Mouse (Mus musculus) CH12.LX (cell line): ENCODE results near the gene Gm10192. TPM values are rescaled to one million over a fixed set of nuclear protein-coding genes. Genes with fewer than 3 reads are reported as not detected.
"Not testable (repeated sequence)": the region's sequence is repeated elsewhere in the genome, so short reads cannot be mapped to it uniquely, and the experiment has no call there.

ENCODE experiments used
- DNase-seq: peaks from one replicate; pipeline ENCODE4 v3.0.0-alpha.2; 2013; ENCODE audit errors: extremely low read depth
- H3K27ac ChIP-seq: 2 replicates; pipeline ENCODE4 v1.5.1; 2012; ENCODE audit warnings: low read depth, mild to moderate bottlenecking, control low read depth, moderate library complexity; ENCODE audit not compliant: insufficient read depth
- H3K27me3 ChIP-seq: replicated peaks from 2 replicates; pipeline ENCODE3; 2012; ENCODE audit warnings: inconsistent platforms
- H3K36me3 ChIP-seq, 2 experiments: replicated peaks in 1 of 2; 2 replicates each; pipeline versions ENCODE3 to v1.6.1; 2012; ENCODE audit warnings: inconsistent platforms in 1 of 2, low read length in 1 of 2, mild to moderate bottlenecking in 1 of 2, mixed read lengths in 1 of 2, moderate library complexity in 1 of 2; ENCODE audit not compliant: control insufficient read depth in 1 of 2, insufficient read depth in 1 of 2
- H3K4me1 ChIP-seq, 2 experiments: 2 replicates each; pipeline ENCODE4 v1.6.1; 2012; ENCODE audit warnings: inconsistent platforms in 1 of 2, moderate library complexity in 1 of 2; ENCODE audit not compliant: insufficient read depth in 2 of 2, control insufficient read depth in 1 of 2
- H3K4me2 ChIP-seq: 2 replicates; pipeline ENCODE4 v1.6.1; 2012; ENCODE audit warnings: low read depth, mild to moderate bottlenecking, control low read depth; ENCODE audit not compliant: poor library complexity, insufficient read depth, severe bottlenecking
- H3K4me3 ChIP-seq, 3 experiments: fragments of 150-350 bp in 1 of 3; sonication (generic) in 1 of 3; replicated peaks in 1 of 3; 2 replicates each; pipeline versions ENCODE3 to v1.5.1; 2011 to 2012; ENCODE audit warnings: low read depth in 2 of 3, low read length in 2 of 3, mild to moderate bottlenecking in 2 of 3, moderate library complexity in 2 of 3, control low read depth in 1 of 3, improper control_type of control experiment in 1 of 3, inconsistent platforms in 1 of 3, mixed read lengths in 1 of 3; ENCODE audit not compliant: poor library complexity in 1 of 3
- H3K79me2 ChIP-seq: replicated peaks from 2 replicates; pipeline ENCODE4 v1.6.1; 2012; ENCODE audit warnings: mild to moderate bottlenecking, moderate library complexity; ENCODE audit not compliant: control insufficient read depth, poor library complexity, insufficient read depth, severe bottlenecking; ENCODE audit errors: extremely low read depth
- H3K9ac ChIP-seq: 2 replicates; pipeline ENCODE4 v1.6.1; 2012; ENCODE audit warnings: low read depth, mild to moderate bottlenecking, control low read depth, moderate library complexity; ENCODE audit not compliant: insufficient read depth
- H3K9me3 ChIP-seq: replicated peaks from 2 replicates; pipeline ENCODE3; 2012; ENCODE audit warnings: low read length, inconsistent platforms, mixed read lengths
- BHLHE40 ChIP-seq: IDR thresholded peaks from 2 replicates; pipeline ENCODE4 v1.6.1; 2011; ENCODE audit warnings: mild to moderate bottlenecking, low read depth, low read length, improper control_type of control experiment
- CHD1 ChIP-seq: IDR thresholded peaks from 2 replicates; pipeline ENCODE4 v1.6.1; 2012; ENCODE audit warnings: low read depth, low read length, improper control_type of control experiment, inconsistent platforms
- CTCF ChIP-seq, 2 experiments: IDR thresholded peaks in 1 of 2; conservative IDR thresholded peaks in 1 of 2; 2 replicates each; pipeline ENCODE4 v1.5.1; 2011 to 2012; ENCODE audit warnings: low read depth in 2 of 2, low read length in 2 of 2, improper control_type of control experiment in 1 of 2, inconsistent platforms in 1 of 2, mild to moderate bottlenecking in 1 of 2, moderate library complexity in 1 of 2
- ELF1 ChIP-seq: IDR thresholded peaks from 2 replicates; pipeline ENCODE4 v1.6.1; 2014; ENCODE audit warnings: low read depth, mild to moderate bottlenecking, inconsistent platforms, low read length, improper control_type of control experiment
- EP300 ChIP-seq: IDR thresholded peaks from 2 replicates; pipeline ENCODE4 v1.6.1; 2011; ENCODE audit warnings: low read length, improper control_type of control experiment
- ETS1 ChIP-seq: conservative IDR thresholded peaks from 2 replicates; pipeline ENCODE4 v1.6.1; 2012; ENCODE audit warnings: low read depth, mild to moderate bottlenecking, inconsistent platforms, low read length, improper control_type of control experiment, moderate library complexity
- KAT2A ChIP-seq: IDR thresholded peaks from 2 replicates; pipeline ENCODE4 v1.6.1; 2012; ENCODE audit warnings: low read length, improper control_type of control experiment, inconsistent platforms; ENCODE audit not compliant: insufficient replicate concordance
- MAFK ChIP-seq: IDR thresholded peaks from 2 replicates; pipeline ENCODE4 v1.6.1; 2011; ENCODE audit warnings: low read length, improper control_type of control experiment; ENCODE audit not compliant: insufficient replicate concordance
- MYC ChIP-seq: IDR thresholded peaks from 2 replicates; pipeline ENCODE4 v1.6.1; 2011; ENCODE audit warnings: low read depth, mild to moderate bottlenecking, improper control_type of control experiment, low read length
- PAX5 ChIP-seq: IDR thresholded peaks from 2 replicates; pipeline ENCODE4 v1.6.1; 2012; ENCODE audit warnings: low read length, inconsistent platforms, mixed read lengths
- POLR2A ChIP-seq: IDR thresholded peaks from 2 replicates; pipeline ENCODE4 v1.6.1; 2011; ENCODE audit warnings: low read depth, mild to moderate bottlenecking, improper control_type of control experiment, low read length
- RAD21 ChIP-seq: IDR thresholded peaks from 2 replicates; pipeline ENCODE4 v1.6.1; 2011; ENCODE audit warnings: low read depth, mild to moderate bottlenecking, low read length, improper control_type of control experiment, moderate library complexity
- UBTF ChIP-seq: IDR thresholded peaks from 2 replicates; pipeline ENCODE4 v1.6.1; 2012; ENCODE audit warnings: low read depth, mild to moderate bottlenecking, inconsistent platforms, low read length, improper control_type of control experiment, moderate library complexity
- USF1 ChIP-seq: IDR thresholded peaks from 2 replicates; pipeline ENCODE4 v1.6.1; 2014; ENCODE audit warnings: low read depth, mild to moderate bottlenecking, inconsistent platforms, low read length, improper control_type of control experiment
- ZKSCAN1 ChIP-seq: IDR thresholded peaks from 2 replicates; pipeline ENCODE4 v1.6.1; 2012; ENCODE audit warnings: low read depth, inconsistent platforms, low read length, improper control_type of control experiment, borderline replicate concordance
- dilution Hi-C: fragments of 300-500 bp; cut with MboI; formaldehyde crosslinking; loops from 2 replicates; pipeline ENCODE4 v1.14.3; 2020; ENCODE audit warnings: low sequenced_read_pairs; ENCODE audit not compliant: extremely low pct_unique_long_range_greater_than_20kb, extremely low pct_ligation_motif_present
- in situ Hi-C: fragments of 300-500 bp; cut with MboI; formaldehyde crosslinking; loops from 3 replicates; pipeline ENCODE4 v1.14.3; 2019; ENCODE audit warnings: low sequenced_read_pairs, low pct_ligation_motif_present, low pct_unique_long_range_greater_than_20kb, mixed read lengths
- polyA plus RNA-seq: library from polyadenylated mRNA; unstranded; fragments of >175 nt; gene quantifications from 2 replicates; pipeline ENCODE4 v1.2.1, GENCODE M21; 2012; ENCODE audit warnings: low read depth; ENCODE audit not compliant: insufficient read length
- total RNA-seq, 2 experiments: library from RNA; depleted of rRNA; stranded (reverse); fragments of 300-350 nt in 1 of 2; fragments of >200 nt in 1 of 2; gene quantifications; 2 replicates each; pipeline ENCODE4 v1.2.3; 2012 to 2014

Gene Gm10192
- not detected in 2 replicates for total RNA-seq (2012; rRNA removed)
- not detected in 2 replicates for total RNA-seq (2014; rRNA removed)
- not detected in 2 replicates for polyA plus RNA-seq

DNA sequence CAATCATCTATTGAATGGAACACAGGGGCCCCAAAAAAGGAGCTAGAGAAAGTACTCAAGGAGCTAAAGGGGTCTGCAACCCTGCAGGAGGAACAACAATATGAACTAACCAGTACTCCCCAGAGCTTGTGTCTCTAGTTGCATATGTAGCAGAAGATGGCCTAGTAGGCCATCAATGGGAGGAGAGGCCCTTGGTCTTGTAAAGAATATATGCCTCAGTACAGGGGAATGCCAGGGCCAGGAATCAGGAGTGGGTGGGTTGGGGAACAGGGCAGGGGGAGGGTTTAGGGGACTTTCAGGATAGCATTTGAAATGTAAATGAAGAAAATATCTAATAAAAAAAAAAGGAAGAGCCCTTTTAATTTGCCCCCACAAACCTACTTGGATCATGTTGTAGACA lies at the start of gene Gm10192:
Gene Gm10192 (minus strand): TSS at position 101 of the 400 bp plus-strand sequence.
- peaks cover 34% of the 10 kb centered on the region for H3K9me3 ChIP-seq
- DNase-seq, H3K27me3 ChIP-seq, H3K27ac ChIP-seq, H3K4me1 ChIP-seq, H3K36me3 ChIP-seq, H3K4me3 ChIP-seq, H3K9ac ChIP-seq, H3K4me2 ChIP-seq, in situ Hi-C loops, H3K79me2 ChIP-seq, dilution Hi-C loops: not testable (repeated sequence)

DNA sequence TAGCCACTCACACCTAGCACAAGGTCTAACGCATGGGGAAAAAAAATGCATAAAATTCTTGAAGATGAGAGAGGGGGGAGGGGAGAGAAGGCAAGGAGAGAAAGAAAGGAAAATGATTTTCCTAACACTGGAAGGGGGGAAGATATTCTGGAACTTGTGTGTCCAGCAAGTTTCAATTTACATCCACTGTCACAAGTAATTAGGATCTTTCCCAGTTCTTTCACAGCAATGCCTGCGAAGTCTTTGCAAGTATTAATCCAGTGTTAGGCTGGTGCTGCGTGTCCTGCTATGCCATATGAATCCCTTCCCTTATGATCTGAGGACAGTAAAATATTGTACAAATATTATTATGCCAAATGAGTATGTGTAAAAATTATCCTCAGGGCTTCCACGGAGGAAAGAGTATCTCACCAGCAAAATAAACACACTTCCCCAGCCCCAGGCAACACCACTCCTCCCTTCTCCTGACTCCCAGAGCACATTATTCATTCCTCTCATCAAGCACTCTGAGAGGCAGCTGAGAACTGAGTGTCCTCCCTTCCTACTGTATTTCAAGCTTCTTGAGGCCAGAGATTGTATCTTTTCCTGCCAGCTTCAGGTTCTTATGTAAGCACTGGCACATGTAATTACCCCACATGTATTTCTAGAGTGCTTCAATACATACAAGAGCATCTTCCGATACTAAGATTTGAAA lies 47.6 kb upstream of the Gm10192 start:
- no peak overlapping the region for H3K9ac ChIP-seq
- no peaks in the 10 kb centered on the region for H3K79me2 ChIP-seq
- no peak for TF ChIP-seq CHD1
- TF ChIP-seq POLR2A = no peak
- dilution Hi-C loops (no loop called here), in situ Hi-C loops (no loop called here)
- H3K4me2 ChIP-seq = no peak overlapping the region
- H3K9me3 ChIP-seq = peaks cover 13% of the 10 kb centered on the region
- no peaks in the 10 kb centered on the region for H3K27me3 ChIP-seq
- H3K27ac ChIP-seq = no peak overlapping the region
- H3K4me3 ChIP-seq = no peak overlapping the region
- H3K36me3 ChIP-seq = no peaks in the 10 kb centered on the region
- no peak for DNase-seq
- no peaks in the 10 kb centered on the region for H3K4me1 ChIP-seq

DNA sequence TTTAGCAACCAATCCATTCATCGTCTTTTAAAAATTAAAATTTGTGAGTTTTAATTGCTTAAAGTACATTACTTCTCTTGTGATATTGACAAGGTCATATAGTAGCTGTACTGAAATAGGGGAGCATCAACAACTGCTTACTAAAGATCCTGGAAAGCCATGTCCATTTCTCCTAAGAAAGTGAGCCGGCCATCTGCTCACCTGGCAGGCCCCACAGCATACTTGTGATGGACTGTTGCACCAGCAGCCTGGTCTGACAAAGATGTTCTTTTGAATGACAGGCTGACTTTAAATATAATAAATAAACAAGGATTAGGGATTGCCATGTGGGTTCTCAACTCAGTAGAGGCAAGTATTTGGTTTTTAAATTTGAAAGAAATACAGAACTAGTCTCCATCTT lies 36.7 kb upstream of the Gm10192 start:
- TF ChIP-seq RAD21 (no peak), KAT2A (no peak), MAFK (no peak), ELF1 (no peak), MYC (no peak), CTCF (conservative IDR thresholded peaks at IDR 0.05 in 1 of 2, IDR thresholded peaks at IDR 0.05 in 1 of 2; ENCODE audit: low read depth in 2 of 2, low read length in 2 of 2) (no peak), ZKSCAN1 (no peak), PAX5 (no peak), USF1 (no peak), UBTF (no peak), ETS1 (no peak), EP300 (no peak), POLR2A (no peak), BHLHE40 (no peak)
- no peaks in the 10 kb centered on the region for H3K79me2 ChIP-seq
- dilution Hi-C loops = no loop called here
- peaks cover 24% of the 10 kb centered on the region for H3K9me3 ChIP-seq
- H3K36me3 ChIP-seq = no peaks in the 10 kb centered on the region
- H3K4me1 ChIP-seq = no peaks in the 10 kb centered on the region
- no peak overlapping the region for H3K27ac ChIP-seq
- no peak overlapping the region for H3K9ac ChIP-seq
- no peak for DNase-seq
- H3K27me3 ChIP-seq = no peaks in the 10 kb centered on the region
- in situ Hi-C loops = no loop called here
- H3K4me2 ChIP-seq = no peak overlapping the region
- H3K4me3 ChIP-seq = no peak overlapping the region
